Mouse (Mus musculus): ENCODE data around the gene Lpxn.

The Lpxn gene

GRCm38 (mm10) chr19:12805730-12806129 is 9.7 kb downstream of the Lpxn start:
- DNase-seq (ENCODE audit: low read depth): no peak

- no peak for DNase-seq (ENCODE audit: low read depth)
These were observed 10.2 kb downstream of the Lpxn start for GRCm38 (mm10) chr19:12806214-12806613.

- DNase-seq (ENCODE audit: low read depth): no peak
These were observed 16.8 kb downstream of the Lpxn start for GRCm38 (mm10) chr19:12812644-12813364.

- no peak for DNase-seq (ENCODE audit: low read depth)
These were observed 17.9 kb downstream of the Lpxn start for GRCm38 (mm10) chr19:12813883-12814282.

- DNase-seq (ENCODE audit: low read depth): no peak
These were observed 22.5 kb downstream of the Lpxn start for GRCm38 (mm10) chr19:12818507-12818906.

- peak; percentile 48 for DNase-seq (ENCODE audit: low read depth)
These were observed 24.4 kb downstream of the Lpxn start for GRCm38 (mm10) chr19:12820383-12820782.

GRCm38 (mm10) chr19:12824549-12824948 is 28.6 kb downstream of the Lpxn start:
- DNase-seq (ENCODE audit: low read depth): no peak

GRCm38 (mm10) chr19:12830823-12831430 is 34.9 kb downstream of the Lpxn start:
- DNase-seq (ENCODE audit: low read depth): no peak

GRCm38 (mm10) chr19:12831559-12831958 is 35.6 kb downstream of the Lpxn start:
- no peak for DNase-seq (ENCODE audit: low read depth)

GRCm38 (mm10) chr19:12833625-12834024 is 37.6 kb downstream of the Lpxn start:
- DNase-seq (ENCODE audit: low read depth): peak; percentile 39

- no peak for DNase-seq (ENCODE audit: low read depth)
These were observed 42.5 kb downstream of the Lpxn start for GRCm38 (mm10) chr19:12838507-12838906.

- no peak for DNase-seq (ENCODE audit: low read depth)
These were observed 50.4 kb downstream of the Lpxn start, which contains the start of gene Gm5244 for GRCm38 (mm10) chr19:12846382-12846781. Gene Gm5244, plus strand, starts transcription at chr19:12846682.

- no peak for DNase-seq (ENCODE audit: low read depth)
These were observed 61.0 kb downstream of the Lpxn start, which contains the start of gene Olfr1444 for GRCm38 (mm10) chr19:12856983-12857382. Gene Olfr1444, plus strand, starts transcription at chr19:12857283.
